Mouse (Mus musculus) MEL (cell line): ENCODE results near the gene Mgat4b.

Experiments used
- CTCF ChIP-seq, 3 experiments: IDR thresholded peaks in 2 of 3; conservative IDR thresholded peaks in 1 of 3; 2 replicates each; pipeline ENCODE4 v1.5.1; 2011 to 2012; ENCODE audit warnings: low read length in 3 of 3, low read depth in 2 of 3, mild to moderate bottlenecking in 2 of 3, improper control_type of control experiment in 1 of 3, inconsistent platforms in 1 of 3, mixed read lengths in 1 of 3, moderate library complexity in 1 of 3; ENCODE audit not compliant: control insufficient read depth in 1 of 3, insufficient read depth in 1 of 3, poor library complexity in 1 of 3, severe bottlenecking in 1 of 3
- ELF1 ChIP-seq: IDR thresholded peaks from 2 replicates; pipeline ENCODE4 v1.6.1; 2014; ENCODE audit warnings: low read depth, mild to moderate bottlenecking, inconsistent platforms, low read length, improper control_type of control experiment, moderate library complexity
- HCFC1 ChIP-seq: IDR thresholded peaks from 2 replicates; pipeline ENCODE4 v1.6.1; 2012; ENCODE audit warnings: low read depth, mild to moderate bottlenecking, inconsistent platforms, low read length, improper control_type of control experiment, moderate library complexity
- KAT2A ChIP-seq: conservative IDR thresholded peaks from 2 replicates; pipeline ENCODE4 v1.6.1; 2012; ENCODE audit warnings: low read depth, low read length, improper control_type of control experiment, inconsistent platforms
- MAX ChIP-seq: IDR thresholded peaks from 2 replicates; pipeline ENCODE4 v1.6.1; 2011; ENCODE audit warnings: low read length, improper control_type of control experiment
- MAZ ChIP-seq: IDR thresholded peaks from 2 replicates; pipeline ENCODE4 v1.6.1; 2012; ENCODE audit warnings: low read depth, mild to moderate bottlenecking, inconsistent platforms, low read length, improper control_type of control experiment
- MEF2A ChIP-seq: IDR thresholded peaks from 2 replicates; pipeline ENCODE4 v1.6.1; 2014; ENCODE audit warnings: low read depth, mild to moderate bottlenecking, inconsistent platforms, low read length, improper control_type of control experiment; ENCODE audit not compliant: poor library complexity, insufficient replicate concordance, severe bottlenecking; ENCODE audit errors: extremely low read depth
- MXI1 ChIP-seq: IDR thresholded peaks from 2 replicates; pipeline ENCODE4 v1.6.1; 2011; ENCODE audit warnings: mild to moderate bottlenecking, low read depth, low read length, improper control_type of control experiment
- POLR2A ChIP-seq, 2 experiments: IDR thresholded peaks; 2 replicates each; pipeline ENCODE4 v1.6.1; 2011 to 2012; ENCODE audit warnings: low read length in 2 of 2, mild to moderate bottlenecking in 2 of 2, control low read depth in 1 of 2, improper control_type of control experiment in 1 of 2, low read depth in 1 of 2, moderate library complexity in 1 of 2; ENCODE audit not compliant: control insufficient read depth in 1 of 2, insufficient read depth in 1 of 2, poor library complexity in 1 of 2
- POLR2AphosphoS2 ChIP-seq: IDR thresholded peaks from 2 replicates; pipeline ENCODE4 v1.6.1; 2011; ENCODE audit warnings: low read length, improper control_type of control experiment
- USF1 ChIP-seq: IDR thresholded peaks from 2 replicates; pipeline ENCODE4 v1.6.1; 2014; ENCODE audit warnings: low read depth, mild to moderate bottlenecking, inconsistent platforms, low read length, improper control_type of control experiment, moderate library complexity
- ZMIZ1 ChIP-seq: IDR thresholded peaks from 2 replicates; pipeline ENCODE4 v1.6.1; 2012; ENCODE audit warnings: low read depth, mild to moderate bottlenecking, inconsistent platforms, low read length, improper control_type of control experiment, moderate library complexity

GRCm38 (mm10) chr11:50279005-50279404 is 68.3 kb downstream of the Mgat4b start:
- TF ChIP-seq MAX (no peak), MAZ (no peak), POLR2A (IDR thresholded peaks at IDR 0.05; ENCODE audit: control insufficient read depth in 1 of 2, insufficient read depth in 1 of 2, low read depth in 1 of 2, low read length in 2 of 2, poor library complexity in 1 of 2) (no peak), USF1 (no peak), MXI1 (no peak), POLR2AphosphoS2 (no peak), MEF2A (no peak), CTCF (IDR thresholded peaks at IDR 0.05 in 2 of 3, conservative IDR thresholded peaks at IDR 0.05 in 1 of 3; ENCODE audit: control insufficient read depth in 1 of 3, insufficient read depth in 1 of 3, low read depth in 2 of 3, low read length in 3 of 3, poor library complexity in 1 of 3, severe bottlenecking in 1 of 3) (no peak), HCFC1 (no peak), ELF1 (no peak), KAT2A (no peak), ZMIZ1 (no peak)
